Mouse (Mus musculus): Measurements from ENCODE around the gene Gm28827. TPM values are rescaled to one million over a fixed set of nuclear protein-coding genes. Genes with fewer than 3 reads are reported as not detected.

The Gm28827 gene
- polyA plus RNA-seq (2017; shearing (Covaris generic)): not detected

DNA sequence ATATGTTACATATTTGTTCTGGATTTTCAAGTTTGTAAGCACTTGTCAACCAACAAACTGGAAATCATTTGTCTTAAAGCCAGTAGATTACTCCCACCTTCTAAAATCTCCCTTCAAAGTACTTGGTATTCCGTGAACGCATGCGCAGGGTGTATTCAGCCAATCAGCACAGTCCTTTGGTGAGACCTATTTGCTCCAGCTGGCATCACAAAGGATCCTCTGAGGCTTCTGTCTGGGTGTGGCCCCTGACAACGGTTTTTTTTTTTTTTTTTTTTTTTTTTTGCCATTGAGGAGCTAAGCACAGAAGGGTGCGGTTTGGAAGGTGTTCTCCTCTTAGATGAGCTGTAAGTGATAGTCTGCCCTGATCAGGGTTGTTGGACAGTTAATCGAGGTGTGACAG lies at the start of gene Gm28827:
Gm28827 (plus strand) TSS at position 301 of the 400 bp plus-strand sequence.

Data from naive thymus-derived CD4-positive, alpha-beta T cell, adult 5 months (primary cell).